Mouse (Mus musculus): Measurements from ENCODE around the gene Iqgap3. TPM values are rescaled to one million over a fixed set of nuclear protein-coding genes. Genes with fewer than 3 reads are reported as not detected.
A peak's percentile ranks its signal among the peaks of the same experiment; 100 is the strongest.

The Iqgap3 gene
- polyA plus RNA-seq, 1 experiment: 3.8 TPM

DNA sequence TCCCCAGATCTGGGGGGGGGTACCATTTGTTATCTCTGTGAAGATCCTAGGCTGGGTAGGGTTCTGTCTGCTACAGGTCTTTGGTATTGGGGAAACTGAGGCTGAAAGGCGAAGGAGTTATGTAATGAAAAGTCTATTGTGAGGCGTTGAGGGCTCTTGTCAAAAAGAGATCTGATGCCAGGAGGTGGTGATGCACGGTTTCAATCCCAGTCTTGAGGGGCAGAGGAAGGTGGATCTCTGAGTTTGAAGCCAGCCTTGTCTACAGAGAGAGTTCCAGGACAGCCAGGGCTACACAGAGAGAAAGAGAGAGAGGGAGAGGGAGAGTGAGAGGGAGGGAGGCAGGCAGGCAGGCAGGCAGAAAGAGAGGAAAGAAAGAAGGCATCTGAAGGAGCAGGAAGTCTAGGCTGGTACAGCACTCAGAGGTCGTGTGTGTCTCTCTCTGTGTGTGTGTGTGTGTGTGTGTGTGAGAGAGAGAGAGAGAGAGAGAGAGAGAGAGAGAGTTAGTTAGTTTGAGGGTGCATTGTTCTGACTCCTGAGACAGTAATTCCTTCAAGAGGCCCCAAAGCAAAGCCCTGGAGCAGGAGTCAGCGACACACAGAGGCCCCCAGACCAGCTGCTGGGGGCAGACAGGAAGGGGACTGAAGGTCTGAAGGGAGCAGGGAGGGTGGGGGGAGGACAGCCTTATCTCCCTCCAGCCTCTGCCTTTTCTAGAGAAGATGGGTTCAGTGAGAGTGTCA, 64.8 kb downstream of the Iqgap3 start:
- Histone ChIP-seq H3K4me1 (ENCODE audit: control insufficient read depth, insufficient read depth, low read length) (peaks cover 48% of the 10 kb centered on the region), H3K36me3 (ENCODE audit: control insufficient read depth, insufficient read depth, low read length) (no peaks in the 10 kb centered on the region), H3K4me3 (ENCODE audit: control insufficient read depth, low read depth, low read length) (no peak overlapping the region), H3K27ac (ENCODE audit: control insufficient read depth, insufficient read depth, low read depth, low read length) (no peak overlapping the region), H3K27me3 (ENCODE audit: control insufficient read depth, insufficient read depth, low read length) (no peaks in the 10 kb centered on the region)
- TF ChIP-seq CTCF (IDR thresholded peaks at IDR 0.05; ENCODE audit: control insufficient read depth, insufficient read depth, insufficient replicate concordance, low read depth, low read length) (no peak), POLR2A (IDR thresholded peaks at IDR 0.05; ENCODE audit: control insufficient read depth, low read depth, low read length) (no peak)

DNA sequence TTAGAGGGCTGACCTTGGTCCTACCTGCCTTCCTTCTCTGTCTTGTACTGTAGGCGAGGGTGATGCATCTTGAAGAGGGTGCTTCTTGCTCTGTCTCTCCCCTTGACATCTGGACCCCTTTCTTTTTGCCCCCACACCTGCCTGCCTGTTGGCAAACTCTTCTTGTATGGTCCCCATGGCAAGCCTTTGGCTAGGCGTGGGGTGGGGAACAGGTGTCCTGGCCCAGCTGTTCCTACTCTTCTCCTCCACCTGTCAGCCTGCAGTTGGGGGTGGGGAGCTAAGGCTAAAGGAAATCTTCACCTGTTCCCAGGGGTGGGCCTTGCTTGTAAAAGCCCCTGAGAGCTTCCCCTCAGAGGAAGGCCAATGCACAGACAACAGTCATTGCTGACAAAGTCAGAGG, 65.7 kb downstream of the Iqgap3 start:
- TF ChIP-seq POLR2A (IDR thresholded peaks at IDR 0.05; ENCODE audit: control insufficient read depth, low read depth, low read length): no peak
- TF ChIP-seq CTCF (IDR thresholded peaks at IDR 0.05; ENCODE audit: control insufficient read depth, insufficient read depth, insufficient replicate concordance, low read depth, low read length): no peak
- no peak overlapping the region for H3K27ac ChIP-seq (ENCODE audit: control insufficient read depth, insufficient read depth, low read depth, low read length)
- H3K27me3 ChIP-seq (ENCODE audit: control insufficient read depth, insufficient read depth, low read length): no peaks in the 10 kb centered on the region
- no peak overlapping the region for H3K4me3 ChIP-seq (ENCODE audit: control insufficient read depth, low read depth, low read length)
- H3K4me1 ChIP-seq (ENCODE audit: control insufficient read depth, insufficient read depth, low read length): peaks cover 50% of the 10 kb centered on the region
- H3K36me3 ChIP-seq (ENCODE audit: control insufficient read depth, insufficient read depth, low read length): no peaks in the 10 kb centered on the region

GRCm38 (mm10) chr3:88147866-88148265, 66.1 kb downstream of the Iqgap3 start:
- Histone ChIP-seq H3K4me1 (ENCODE audit: control insufficient read depth, insufficient read depth, low read length) (peaks cover 49% of the 10 kb centered on the region), H3K36me3 (ENCODE audit: control insufficient read depth, insufficient read depth, low read length) (no peaks in the 10 kb centered on the region), H3K4me3 (ENCODE audit: control insufficient read depth, low read depth, low read length) (no peak overlapping the region), H3K27me3 (ENCODE audit: control insufficient read depth, insufficient read depth, low read length) (no peaks in the 10 kb centered on the region), H3K27ac (ENCODE audit: control insufficient read depth, insufficient read depth, low read depth, low read length) (no peak overlapping the region)
- no peak for TF ChIP-seq POLR2A (IDR thresholded peaks at IDR 0.05; ENCODE audit: control insufficient read depth, low read depth, low read length)

DNA sequence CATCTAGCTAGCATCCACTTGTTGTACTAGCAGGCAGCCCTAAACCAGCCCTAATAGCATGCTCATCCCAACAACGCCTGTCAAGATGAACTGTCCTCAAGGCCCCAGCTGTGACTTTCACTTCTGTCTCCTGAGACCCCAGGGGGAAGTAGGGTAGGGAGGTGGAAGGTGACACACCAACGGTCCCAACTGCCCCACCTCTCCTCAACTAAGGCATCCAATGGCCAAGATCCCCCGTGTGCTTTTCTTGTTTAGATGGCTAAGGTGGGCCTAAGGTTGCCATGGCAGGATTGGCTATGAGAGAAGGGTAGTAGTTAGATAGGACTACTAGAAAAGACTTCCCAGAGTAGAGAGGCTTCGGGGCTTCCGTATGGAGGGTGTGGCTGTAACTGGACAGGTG, 66.6 kb downstream of the Iqgap3 start:
- H3K4me3 ChIP-seq (ENCODE audit: control insufficient read depth, low read depth, low read length): no peak overlapping the region
- TF ChIP-seq CTCF (IDR thresholded peaks at IDR 0.05; ENCODE audit: control insufficient read depth, insufficient read depth, insufficient replicate concordance, low read depth, low read length): no peak
- no peak for TF ChIP-seq POLR2A (IDR thresholded peaks at IDR 0.05; ENCODE audit: control insufficient read depth, low read depth, low read length)
- H3K27me3 ChIP-seq (ENCODE audit: control insufficient read depth, insufficient read depth, low read length): no peaks in the 10 kb centered on the region
- no peaks in the 10 kb centered on the region for H3K36me3 ChIP-seq (ENCODE audit: control insufficient read depth, insufficient read depth, low read length)
- H3K4me1 ChIP-seq (ENCODE audit: control insufficient read depth, insufficient read depth, low read length): peaks cover 45% of the 10 kb centered on the region
- no peak overlapping the region for H3K27ac ChIP-seq (ENCODE audit: control insufficient read depth, insufficient read depth, low read depth, low read length)

DNA sequence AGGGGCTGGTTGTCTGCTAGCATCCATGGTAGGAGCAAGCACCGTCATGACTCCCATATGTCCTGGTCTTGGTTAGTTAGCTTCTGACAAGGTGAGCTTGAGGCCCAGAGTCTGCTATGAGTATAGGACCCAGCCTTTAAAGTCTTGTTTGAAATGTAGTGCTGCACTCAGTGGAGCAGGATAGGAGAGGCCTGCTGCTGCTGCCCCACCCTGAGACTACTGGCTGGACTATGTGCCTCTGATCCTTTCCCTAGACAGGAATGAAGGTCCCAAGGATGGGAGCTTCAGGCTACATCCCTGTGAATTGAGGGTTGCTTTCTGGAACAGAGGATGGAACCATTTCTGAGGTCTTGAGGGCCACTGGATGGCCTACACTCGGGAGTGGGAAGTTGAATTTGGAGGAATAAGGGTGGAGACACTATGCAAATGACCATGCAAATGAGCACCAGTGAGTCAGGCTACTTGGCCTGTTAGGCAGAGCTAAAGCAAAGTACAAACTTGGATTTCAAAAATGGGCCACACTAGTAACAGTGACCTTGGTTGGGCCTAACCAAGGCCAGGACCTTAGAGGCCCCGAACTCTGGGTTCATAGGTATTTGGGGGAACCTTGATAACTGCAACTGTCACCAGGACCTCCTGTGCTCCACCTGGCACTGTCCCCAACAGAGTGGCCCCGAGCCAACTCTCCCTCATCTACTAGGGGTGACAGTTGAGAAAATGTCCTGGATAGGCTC, 67.2 kb downstream of the Iqgap3 start:
- TF ChIP-seq CTCF (IDR thresholded peaks at IDR 0.05; ENCODE audit: control insufficient read depth, insufficient read depth, insufficient replicate concordance, low read depth, low read length): no peak
- TF ChIP-seq POLR2A (IDR thresholded peaks at IDR 0.05; ENCODE audit: control insufficient read depth, low read depth, low read length): no peak
- no peak overlapping the region for H3K4me3 ChIP-seq (ENCODE audit: control insufficient read depth, low read depth, low read length)
- no peaks in the 10 kb centered on the region for H3K36me3 ChIP-seq (ENCODE audit: control insufficient read depth, insufficient read depth, low read length)
- H3K27ac ChIP-seq (ENCODE audit: control insufficient read depth, insufficient read depth, low read depth, low read length): peak overlapping the region; percentile 26; the same call in 1 of the 2 replicates
- peaks cover 40% of the 10 kb centered on the region for H3K4me1 ChIP-seq (ENCODE audit: control insufficient read depth, insufficient read depth, low read length)
- no peaks in the 10 kb centered on the region for H3K27me3 ChIP-seq (ENCODE audit: control insufficient read depth, insufficient read depth, low read length)

DNA sequence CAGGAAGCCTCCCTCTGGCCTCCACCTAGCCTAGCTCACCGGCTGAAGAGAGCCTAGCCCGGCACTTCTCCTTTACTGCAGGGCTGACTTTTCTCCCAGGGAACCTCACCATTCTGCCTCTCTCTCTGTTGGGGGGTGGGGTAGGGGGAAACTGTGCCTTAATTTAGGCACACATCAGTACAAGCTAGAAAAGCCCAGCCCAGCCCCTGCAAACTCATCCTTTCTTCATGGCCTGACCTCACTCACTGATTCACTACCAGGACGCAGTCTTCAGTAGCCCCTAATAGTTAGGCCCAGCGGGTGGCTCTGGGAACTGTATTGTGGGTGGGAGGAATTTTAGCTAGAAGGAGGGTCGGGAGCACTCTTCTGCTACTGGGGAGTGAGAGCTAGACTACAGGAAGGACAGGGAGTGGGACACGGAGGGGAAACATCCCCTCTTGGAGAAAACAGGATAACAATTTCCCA, 67.8 kb downstream of the Iqgap3 start:
- H3K4me1 ChIP-seq (ENCODE audit: control insufficient read depth, insufficient read depth, low read length): peaks cover 34% of the 10 kb centered on the region
- no peak overlapping the region for H3K27ac ChIP-seq (ENCODE audit: control insufficient read depth, insufficient read depth, low read depth, low read length)
- no peak overlapping the region for H3K4me3 ChIP-seq (ENCODE audit: control insufficient read depth, low read depth, low read length)
- no peaks in the 10 kb centered on the region for H3K36me3 ChIP-seq (ENCODE audit: control insufficient read depth, insufficient read depth, low read length)
- no peak for TF ChIP-seq CTCF (IDR thresholded peaks at IDR 0.05; ENCODE audit: control insufficient read depth, insufficient read depth, insufficient replicate concordance, low read depth, low read length)
- TF ChIP-seq POLR2A (IDR thresholded peaks at IDR 0.05; ENCODE audit: control insufficient read depth, low read depth, low read length): no peak
- no peaks in the 10 kb centered on the region for H3K27me3 ChIP-seq (ENCODE audit: control insufficient read depth, insufficient read depth, low read length)

GRCm38 (mm10) chr3:88150061-88150998, 68.6 kb downstream of the Iqgap3 start:
- Histone ChIP-seq H3K4me1 (ENCODE audit: control insufficient read depth, insufficient read depth, low read length) (peaks cover 31% of the 10 kb centered on the region), H3K27ac (ENCODE audit: control insufficient read depth, insufficient read depth, low read depth, low read length) (no peak overlapping the region)

More at GRCm38 (mm10) chr3:88150061-88150998, 68.6 kb downstream of the Iqgap3 start:
- Histone ChIP-seq H3K4me3 (ENCODE audit: control insufficient read depth, low read depth, low read length) (no peak overlapping the region), H3K27me3 (ENCODE audit: control insufficient read depth, insufficient read depth, low read length) (no peaks in the 10 kb centered on the region), H3K36me3 (ENCODE audit: control insufficient read depth, insufficient read depth, low read length) (no peaks in the 10 kb centered on the region)
- no peak for TF ChIP-seq CTCF (IDR thresholded peaks at IDR 0.05; ENCODE audit: control insufficient read depth, insufficient read depth, insufficient replicate concordance, low read depth, low read length)
- no peak for TF ChIP-seq POLR2A (IDR thresholded peaks at IDR 0.05; ENCODE audit: control insufficient read depth, low read depth, low read length)
